In genomic region chr1:136174101-136174606, GRCm38 (mm10) we compare ENCODE assay signal across 8 mouse cellular contexts. TPM values are rescaled to one million over a fixed set of nuclear protein-coding genes. Genes with fewer than 3 reads are reported as not detected.
DNase-seq lines count a peak whose midpoint lies in the region; ATAC-seq and TF ChIP-seq lines count a peak whose summit lies in the region.

No protein-coding gene starts in this region.

- TF ChIP-seq EP300 in stomach, postnatal 0 days (optimal IDR thresholded peaks at IDR 0.05) = no peak

- 0 out of 2 replicates have a peak, but pooled peaks cover 6% of the 10 kb centered on the region for H3K27me3 ChIP-seq in forebrain, embryonic 12.5 days
- H3K27me3 ChIP-seq in kidney, embryonic 16.5 days (ENCODE audit: insufficient read depth, low read length) = no peaks in the 10 kb centered on the region
- no peaks in the 10 kb centered on the region for H3K27me3 ChIP-seq in stomach, postnatal 0 days (ENCODE audit: control insufficient read depth, insufficient read depth, low read length)

- H3K36me3 ChIP-seq in forebrain, embryonic 12.5 days (replicated peaks) = peaks cover 64% of the 10 kb centered on the region
- no peaks in the 10 kb centered on the region for H3K36me3 ChIP-seq in kidney, embryonic 16.5 days (ENCODE audit: insufficient read depth, low read length)
- H3K36me3 ChIP-seq in stomach, postnatal 0 days (ENCODE audit: control insufficient read depth, insufficient read depth, low read length) = no peaks in the 10 kb centered on the region

- peaks cover 28% of the 10 kb centered on the region for H3K4me1 ChIP-seq in forebrain, embryonic 12.5 days
- peaks cover 12% of the 10 kb centered on the region for H3K4me1 ChIP-seq in kidney, embryonic 16.5 days (ENCODE audit: insufficient read depth, low read length)
- no peaks in the 10 kb centered on the region for H3K4me1 ChIP-seq in stomach, postnatal 0 days (replicated peaks; ENCODE audit: control insufficient read depth, insufficient read depth)

- TF ChIP-seq CTCF in stomach, postnatal 0 days (IDR thresholded peaks at IDR 0.05; ENCODE audit: low read depth) = no peak; the same call in 1 of the 2 replicates

- no peak overlapping the region for H3K9ac ChIP-seq in forebrain, embryonic 12.5 days
- 0 out of 2 replicates have a peak overlapping the region, but pooled peaks have one; percentile 14 for H3K9ac ChIP-seq in kidney, embryonic 16.5 days (replicated peaks; ENCODE audit: low read length)
- peak overlapping the region; percentile 41; the same call in 1 of the 2 replicates for H3K9ac ChIP-seq in stomach, postnatal 0 days (ENCODE audit: low read length)

- H3K4me3 ChIP-seq in forebrain, embryonic 12.5 days (replicated peaks) = no peak overlapping the region
- H3K4me3 ChIP-seq in kidney, embryonic 16.5 days (ENCODE audit: low read length) = 0 out of 2 replicates have a peak overlapping the region, but pooled peaks have one; percentile 4
- H3K4me3 ChIP-seq in stomach, postnatal 0 days (ENCODE audit: low read depth, low read length) = no peak overlapping the region; the same call in 1 of the 2 replicates

- H3K9me3 ChIP-seq in forebrain, embryonic 12.5 days = no peaks in the 10 kb centered on the region
- no peaks in the 10 kb centered on the region for H3K9me3 ChIP-seq in kidney, embryonic 16.5 days (ENCODE audit: low read length)
- no peaks in the 10 kb centered on the region for H3K9me3 ChIP-seq in stomach, postnatal 0 days (ENCODE audit: control insufficient read depth, low read length)

- 0 out of 2 replicates have a peak overlapping the region, but pooled peaks have one; percentile 2 for H3K27ac ChIP-seq in forebrain, embryonic 12.5 days
- no peak overlapping the region for H3K27ac ChIP-seq in kidney, embryonic 16.5 days (ENCODE audit: low read length)
- peak overlapping the region; percentile 63 for H3K27ac ChIP-seq in stomach, postnatal 0 days (replicated peaks)

- 16% methylated on average over 13 of the region's 13 CpGs for WGBS in forebrain, embryonic 12.5 days
- WGBS in kidney, embryonic 16.5 days = 11% methylated on average over 13 of the region's 13 CpGs
- WGBS in stomach, postnatal 0 days = 23% methylated on average over 13 of the region's 13 CpGs

- DNase-seq in spleen, adult 12 weeks (ENCODE audit: low spot score) = peak; percentile 39
- no peak for DNase-seq in spleen, postnatal 14 days (ENCODE audit: low spot score in 2 of 2)
- DNase-seq in lung, postnatal 4 days = peak; percentile 26 to 39
- peak; percentile 78 for DNase-seq in stomach, postnatal 0 days (ENCODE audit: low spot score)
- no peak for DNase-seq in layer of hippocampus, adult 9-10 months (ENCODE audit: low spot score)
- no peak for DNase-seq in adrenal gland, postnatal 25 days

- ATAC-seq in forebrain, embryonic 12.5 days (ENCODE audit: low FRiP score) = 0 out of 2 replicates have a peak, but pooled peaks have one; percentile 5
- peak; percentile 34 for ATAC-seq in kidney, embryonic 16.5 days (ENCODE audit: low FRiP score, low TSS enrichment)
- ATAC-seq in stomach, postnatal 0 days (ENCODE audit: low FRiP score, low TSS enrichment) = peak; percentile 68

- no peak overlapping the region for H3K4me2 ChIP-seq in forebrain, embryonic 12.5 days
- H3K4me2 ChIP-seq in kidney, embryonic 16.5 days (replicated peaks; ENCODE audit: low read depth, low read length) = peak overlapping the region; percentile 29
- peak overlapping the region; percentile 40 for H3K4me2 ChIP-seq in stomach, postnatal 0 days (replicated peaks; ENCODE audit: low read depth)

RNA-seq across cellular contexts. Expression of gene Mroh3, which starts 38.5 kb away (rescaled TPM):
- 0.20 TPM in 1 of 2 replicates, not detected in the other for polyA plus RNA-seq in forebrain, embryonic 12.5 days (2016; fragmentation: Nextera tagmentation; extraction: Ambion mirVana)
- 0.17 and 0.40 TPM in 2 replicates for polyA plus RNA-seq in kidney, embryonic 16.5 days (2015; fragmentation: Nextera tagmentation; extraction: Ambion mirVana)
- 0.34 and 0.78 TPM in 2 replicates for polyA plus RNA-seq in stomach, postnatal 0 days (2015; fragmentation: Nextera tagmentation; extraction: Ambion mirVana)
- not detected in 2 replicates for total RNA-seq in adrenal gland, postnatal 25 days (2021)

RNA-seq across cellular contexts. Expression of gene Kif21b, which starts 43.0 kb away (rescaled TPM):
- polyA plus RNA-seq in forebrain, embryonic 12.5 days (2016; fragmentation: Nextera tagmentation; extraction: Ambion mirVana) = 45.7 and 47.7 TPM in 2 replicates
- 2.2 TPM in 2 replicates for polyA plus RNA-seq in kidney, embryonic 16.5 days (2015; fragmentation: Nextera tagmentation; extraction: Ambion mirVana)
- polyA plus RNA-seq in stomach, postnatal 0 days (2015; fragmentation: Nextera tagmentation; extraction: Ambion mirVana) = 0.29 and 0.36 TPM in 2 replicates
- 3.2 and 4.6 TPM in 2 replicates for total RNA-seq in adrenal gland, postnatal 25 days (2021)

RNA-seq across cellular contexts. Expression of gene Inava, which starts 59.9 kb away (rescaled TPM):
- 13.9 and 15.1 TPM in 2 replicates for polyA plus RNA-seq in forebrain, embryonic 12.5 days (2016; fragmentation: Nextera tagmentation; extraction: Ambion mirVana)
- 20.2 and 22.2 TPM in 2 replicates for polyA plus RNA-seq in kidney, embryonic 16.5 days (2015; fragmentation: Nextera tagmentation; extraction: Ambion mirVana)
- polyA plus RNA-seq in stomach, postnatal 0 days (2015; fragmentation: Nextera tagmentation; extraction: Ambion mirVana) = 32.0 and 35.7 TPM in 2 replicates
- not detected in 2 replicates for total RNA-seq in adrenal gland, postnatal 25 days (2021)

Comparison
In these comparisons a context has a peak if more than half of its experiments do, and no peak if none do; other contexts are left out.
1. DNase-seq: peak in spleen, adult 12 weeks (single experiment), lung, postnatal 4 days (2 of 2) and stomach, postnatal 0 days (single experiment); none in spleen, postnatal 14 days (0 of 2), layer of hippocampus, adult 9-10 months (single experiment) and adrenal gland, postnatal 25 days (single experiment).
2. ATAC-seq: peak in every context shown above with its lines; median percentile 68 in stomach, postnatal 0 days; 34 in kidney, embryonic 16.5 days; 5 in forebrain, embryonic 12.5 days.
3. RNA of gene Kif21b, which starts 43.0 kb away (polyA plus RNA-seq): 45.7 to 47.7 TPM in forebrain, embryonic 12.5 days; 2.2 TPM in kidney, embryonic 16.5 days and 0.29 to 0.36 TPM in stomach, postnatal 0 days; every median in the first group is over 10 times any median in the second.